Comparison of ENCODE assay signal across 9 mouse cellular contexts in the genomic region with DNA sequence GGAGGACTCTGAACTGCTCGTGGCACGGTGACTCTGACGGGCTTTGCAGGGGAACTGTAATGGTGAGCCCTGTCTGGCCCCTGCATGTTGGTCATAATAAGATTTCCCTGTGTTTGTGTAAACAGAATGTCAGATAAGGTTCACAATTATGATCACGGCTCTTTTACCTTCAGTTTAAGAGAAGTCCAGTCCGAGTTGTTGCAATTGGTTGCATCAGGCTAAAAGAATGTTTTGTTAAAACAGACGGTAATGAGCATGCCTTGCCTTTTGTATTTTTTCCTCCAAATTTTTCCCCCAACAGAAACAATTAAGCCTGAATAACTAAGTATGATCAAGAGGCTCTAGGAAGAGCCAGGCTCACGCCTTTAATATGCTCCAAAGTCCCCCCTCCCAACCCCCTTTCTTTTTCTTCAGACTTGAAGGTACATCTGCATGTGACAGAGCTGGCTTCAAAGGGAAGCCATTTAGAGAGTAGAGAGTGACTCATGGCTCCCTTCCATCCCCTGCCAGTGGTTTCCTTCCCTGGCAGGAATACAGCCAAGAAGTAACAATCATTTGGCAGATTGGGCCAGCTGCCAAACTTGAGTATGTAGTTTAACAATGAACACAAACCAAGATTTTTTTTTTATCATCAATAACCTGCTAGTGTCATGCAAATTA.
A peak's percentile ranks its signal among the peaks of the same experiment; 100 is the strongest.
DNase-seq lines count a peak whose midpoint lies in the region; ATAC-seq and TF ChIP-seq lines count a peak whose summit lies in the region.
"Had no signal": no experiment of that assay in that cellular context is flagged by ENCODE, and none has a peak within 500 bp of the region (broad histone marks: within the 10 kb centered on the region; RNA-seq: fewer than 3 reads in every experiment).

No protein-coding gene starts in this region.

- no peak for TF ChIP-seq CTCF in CH12.LX (conservative IDR thresholded peaks at IDR 0.05 in 1 of 2, IDR thresholded peaks at IDR 0.05 in 1 of 2; ENCODE audit: low read depth in 2 of 2, low read length in 2 of 2)
- no peak for TF ChIP-seq CTCF in embryonic fibroblast, embryonic 13.5 days (IDR thresholded peaks at IDR 0.05; ENCODE audit: borderline replicate concordance, insufficient read depth, low read length)

- H3K9me3 ChIP-seq in hindbrain, embryonic 14.5 days (ENCODE audit: control insufficient read depth, low read length): no peaks in the 10 kb centered on the region
- H3K9me3 ChIP-seq in hindbrain, embryonic 11.5 days (ENCODE audit: control insufficient read depth, low read length): no peaks in the 10 kb centered on the region
- H3K9me3 ChIP-seq in CH12.LX (replicated peaks; ENCODE audit: low read length): no peaks in the 10 kb centered on the region
- no peaks in the 10 kb centered on the region for H3K9me3 ChIP-seq in lung, embryonic 16.5 days (ENCODE audit: control insufficient read depth, low read length)
- H3K9me3 ChIP-seq: embryonic facial prominence, embryonic 12.5 days had no signal

- in situ Hi-C loops in CH12.LX (cut with MboI; ENCODE audit: low pct_ligation_motif_present, low pct_unique_long_range_greater_than_20kb, low sequenced_read_pairs): no loop called here

- H3K27me3 ChIP-seq in hindbrain, embryonic 14.5 days (ENCODE audit: control insufficient read depth, insufficient read depth, low read length): no peaks in the 10 kb centered on the region
- no peaks in the 10 kb centered on the region for H3K27me3 ChIP-seq in hindbrain, embryonic 11.5 days (ENCODE audit: control insufficient read depth, insufficient read depth, low read length)
- H3K27me3 ChIP-seq in CH12.LX (replicated peaks): no peaks in the 10 kb centered on the region
- H3K27me3 ChIP-seq in lung, embryonic 16.5 days (ENCODE audit: control insufficient read depth, insufficient read depth, low read depth, low read length): no peaks in the 10 kb centered on the region
- H3K27me3 ChIP-seq: embryonic facial prominence, embryonic 12.5 days had no signal

- dilution Hi-C loops in CH12.LX (cut with MboI; ENCODE audit: extremely low pct_ligation_motif_present, extremely low pct_unique_long_range_greater_than_20kb, low sequenced_read_pairs): no loop called here

- H3K4me2 ChIP-seq in hindbrain, embryonic 14.5 days (replicated peaks): no peak overlapping the region
- no peak overlapping the region for H3K4me2 ChIP-seq in hindbrain, embryonic 11.5 days (replicated peaks; ENCODE audit: low read depth, low read length)
- no peak overlapping the region for H3K4me2 ChIP-seq in CH12.LX (ENCODE audit: insufficient read depth, low read depth, poor library complexity, severe bottlenecking)
- H3K4me2 ChIP-seq in lung, embryonic 16.5 days (ENCODE audit: low read depth, low read length): no peak overlapping the region
- H3K4me2 ChIP-seq: embryonic facial prominence, embryonic 12.5 days had no signal

- no peak overlapping the region for H3K9ac ChIP-seq in hindbrain, embryonic 14.5 days
- H3K9ac ChIP-seq in hindbrain, embryonic 11.5 days (ENCODE audit: low read depth, low read length): no peak overlapping the region
- no peak overlapping the region for H3K9ac ChIP-seq in CH12.LX (ENCODE audit: insufficient read depth, low read depth)
- no peak overlapping the region for H3K9ac ChIP-seq in lung, embryonic 16.5 days (ENCODE audit: low read length)
- H3K9ac ChIP-seq: embryonic facial prominence, embryonic 12.5 days had no signal

- DNase-seq in hindbrain, embryonic 14.5 days (ENCODE audit: low spot score): peak; percentile 71
- no peak for DNase-seq in hindbrain, embryonic 11.5 days (ENCODE audit: low spot score)
- DNase-seq in CH12.LX (ENCODE audit: extremely low read depth): no peak
- no peak for DNase-seq in c-Kit-positive CD71-positive TER-119-positive erythroid progenitor cells, embryonic 14.5 days (ENCODE audit: low spot score)
- no peak for DNase-seq in thymus, postnatal 0 days (ENCODE audit: low spot score)
- DNase-seq in natural killer cell, adult 2 months (ENCODE audit: low spot score in 2 of 2): no peak

- peak; percentile 68; the same call in 1 of the 2 replicates for ATAC-seq in hindbrain, embryonic 14.5 days (ENCODE audit: low FRiP score)
- ATAC-seq in hindbrain, embryonic 11.5 days (ENCODE audit: low FRiP score): no peak
- ATAC-seq in lung, embryonic 16.5 days (ENCODE audit: low read depth): peak; percentile 74

- no peak overlapping the region for H3K27ac ChIP-seq in hindbrain, embryonic 14.5 days
- no peak overlapping the region for H3K27ac ChIP-seq in hindbrain, embryonic 11.5 days (ENCODE audit: low read depth, low read length)
- no peak overlapping the region for H3K27ac ChIP-seq in CH12.LX (ENCODE audit: insufficient read depth, low read depth)
- peak overlapping the region; percentile 97 for H3K27ac ChIP-seq in embryonic fibroblast, embryonic 13.5 days (ENCODE audit: insufficient read depth, low read length)
- peak overlapping the region; percentile 55 for H3K27ac ChIP-seq in lung, embryonic 16.5 days (ENCODE audit: low read length)
- H3K27ac ChIP-seq: embryonic facial prominence, embryonic 12.5 days had no signal

- TF ChIP-seq POLR2A in CH12.LX (IDR thresholded peaks at IDR 0.05; ENCODE audit: low read depth, low read length): no peak
- no peak for TF ChIP-seq POLR2A in embryonic fibroblast, embryonic 13.5 days (IDR thresholded peaks at IDR 0.05; ENCODE audit: low read depth, low read length)

- no peak overlapping the region for H3K4me3 ChIP-seq in hindbrain, embryonic 14.5 days (replicated peaks; ENCODE audit: low read length)
- H3K4me3 ChIP-seq in hindbrain, embryonic 11.5 days (ENCODE audit: low read depth, low read length): no peak overlapping the region
- H3K4me3 ChIP-seq in CH12.LX (replicated peaks in 1 of 3; ENCODE audit: low read depth in 2 of 3, low read length in 2 of 3, poor library complexity in 1 of 3): no peak overlapping the region
- no peak overlapping the region for H3K4me3 ChIP-seq in embryonic fibroblast, embryonic 13.5 days (ENCODE audit: insufficient read depth, low read length)
- no peak overlapping the region for H3K4me3 ChIP-seq in lung, embryonic 16.5 days (ENCODE audit: low read length)
- H3K4me3 ChIP-seq: embryonic facial prominence, embryonic 12.5 days had no signal

- H3K79me2 ChIP-seq in CH12.LX (replicated peaks; ENCODE audit: control insufficient read depth, extremely low read depth, insufficient read depth, poor library complexity, severe bottlenecking): no peaks in the 10 kb centered on the region

- no peak for TF ChIP-seq EP300 in CH12.LX (IDR thresholded peaks at IDR 0.05; ENCODE audit: low read length)

- no peaks in the 10 kb centered on the region for H3K36me3 ChIP-seq in hindbrain, embryonic 14.5 days (replicated peaks; ENCODE audit: control insufficient read depth, insufficient read depth)
- H3K36me3 ChIP-seq in hindbrain, embryonic 11.5 days (ENCODE audit: control insufficient read depth, insufficient read depth, low read length): no peaks in the 10 kb centered on the region
- H3K36me3 ChIP-seq in CH12.LX (replicated peaks in 1 of 2; ENCODE audit: control insufficient read depth in 1 of 2, insufficient read depth in 1 of 2, low read length in 1 of 2): no peaks in the 10 kb centered on the region
- H3K36me3 ChIP-seq in lung, embryonic 16.5 days (ENCODE audit: control insufficient read depth, insufficient read depth, low read length): no peaks in the 10 kb centered on the region
- H3K36me3 ChIP-seq: embryonic facial prominence, embryonic 12.5 days had no signal

- H3K4me1 ChIP-seq in hindbrain, embryonic 14.5 days (replicated peaks; ENCODE audit: control insufficient read depth, insufficient read depth, low read length): 0 out of 2 replicates have a peak, but pooled peaks cover under 1% of the 10 kb centered on the region
- H3K4me1 ChIP-seq in hindbrain, embryonic 11.5 days (replicated peaks; ENCODE audit: control insufficient read depth, insufficient read depth, low read length): no peaks in the 10 kb centered on the region
- peaks cover 2 to 7% of the 10 kb centered on the region in 2 experiments; a peak in 2 of 4 replicates for H3K4me1 ChIP-seq in CH12.LX (ENCODE audit: control insufficient read depth in 1 of 2, insufficient read depth in 2 of 2)
- 0 out of 2 replicates have a peak, but pooled peaks cover 3% of the 10 kb centered on the region for H3K4me1 ChIP-seq in embryonic fibroblast, embryonic 13.5 days (ENCODE audit: control insufficient read depth, insufficient read depth, low read length)
- H3K4me1 ChIP-seq in lung, embryonic 16.5 days (replicated peaks; ENCODE audit: control insufficient read depth, insufficient read depth, low read length): peaks cover 3% of the 10 kb centered on the region; the same call in 1 of the 2 replicates

- WGBS in hindbrain, embryonic 14.5 days: 44% methylated on average over 7 of the region's 7 CpGs
- 54% methylated on average over 7 of the region's 7 CpGs for WGBS in hindbrain, embryonic 11.5 days
- 21% methylated on average over 7 of the region's 7 CpGs for WGBS in lung, embryonic 16.5 days

- no peak for TF ChIP-seq RAD21 in CH12.LX (IDR thresholded peaks at IDR 0.05; ENCODE audit: low read depth, low read length)

TF ChIP-seq in CH12.LX, 34 proteins besides CTCF, POLR2A, EP300 and RAD21:
- 0 out of 2 replicates have a peak, but pooled peaks have one; percentile 7 for TF ChIP-seq BHLHE40 (IDR thresholded peaks at IDR 0.05; ENCODE audit: low read depth, low read length)
- no peak for TF ChIP-seq NRF1 (IDR thresholded peaks at IDR 0.05; ENCODE audit: low read depth, low read length)
- no peak for TF ChIP-seq MAZ (IDR thresholded peaks at IDR 0.05; ENCODE audit: low read depth, low read length)
- TF ChIP-seq HCFC1 (IDR thresholded peaks at IDR 0.05; ENCODE audit: low read depth, low read length): no peak
- no peak for TF ChIP-seq ZMIZ1 (IDR thresholded peaks at IDR 0.05; ENCODE audit: low read depth, low read length)
- TF ChIP-seq ELF1 (IDR thresholded peaks at IDR 0.05; ENCODE audit: low read depth, low read length): no peak

Comparison
In these comparisons a context has a peak if more than half of its experiments do, and no peak if none do; other contexts are left out.
1. H3K27ac ChIP-seq: peak in embryonic fibroblast, embryonic 13.5 days (single experiment) and lung, embryonic 16.5 days (single experiment); none in hindbrain, embryonic 14.5 days (single experiment), hindbrain, embryonic 11.5 days (single experiment) and CH12.LX (single experiment).